Mouse (Mus musculus) embryo, embryonic 11.5 days (tissue): ENCODE measurements around the gene Atp7a.
"Not testable (repeated sequence)": the region's sequence is repeated elsewhere in the genome, so short reads cannot be mapped to it uniquely, and the experiment has no call there.

Source experiments
- DNase-seq: peaks from one replicate; pipeline ENCODE4 v3.0.0-alpha.2; 2012; ENCODE audit warnings: low read depth, low spot score

Atp7a gene

DNA sequence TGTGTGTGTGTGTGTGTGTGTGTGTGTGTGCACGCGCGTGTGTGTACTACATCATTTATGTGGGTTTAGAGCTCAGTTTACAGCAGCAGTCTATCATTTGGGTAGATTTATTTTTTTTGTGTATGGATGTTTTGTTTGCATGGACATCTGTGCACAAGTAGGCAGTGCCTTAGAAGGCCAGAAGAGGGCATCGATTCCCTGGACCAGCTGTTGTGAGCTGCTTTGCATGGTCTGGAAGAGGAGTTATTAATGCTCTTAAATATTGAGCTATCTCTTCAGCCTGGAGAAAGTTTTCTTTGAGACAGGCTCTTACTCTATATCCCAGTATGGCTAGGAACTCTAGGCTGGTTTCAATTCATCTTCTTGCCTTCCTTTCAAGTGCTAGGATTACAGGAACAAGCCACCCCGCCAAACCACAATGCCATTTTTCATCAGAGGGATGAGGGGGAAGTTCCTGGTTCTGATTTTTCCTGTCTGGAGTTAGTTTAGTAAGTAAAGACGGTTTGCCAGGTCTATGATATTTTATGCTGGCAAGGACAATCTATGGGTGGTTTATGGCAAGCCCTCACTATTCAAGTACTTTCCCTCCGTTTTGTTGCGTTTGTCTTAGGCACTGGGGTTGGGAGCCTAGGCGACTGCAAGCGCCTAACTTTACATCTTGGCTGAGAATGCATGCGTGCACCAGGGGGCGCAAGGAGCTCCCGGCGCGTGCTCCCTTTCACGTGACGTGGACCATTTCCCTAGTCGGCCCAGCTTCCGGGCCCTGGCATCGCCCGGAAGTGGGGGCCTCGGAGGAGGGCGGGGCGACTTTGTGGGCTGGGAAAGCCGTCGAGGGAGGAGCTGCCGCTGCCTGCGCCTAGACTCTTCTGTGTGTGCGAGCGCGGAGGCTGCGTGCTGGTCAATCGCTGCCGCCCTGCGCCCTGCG is at the start of gene Atp7a:
TSS of gene Atp7a (plus strand) at position 859 of the 925 bp plus-strand sequence.
- DNase-seq: peak; percentile 87

DNA sequence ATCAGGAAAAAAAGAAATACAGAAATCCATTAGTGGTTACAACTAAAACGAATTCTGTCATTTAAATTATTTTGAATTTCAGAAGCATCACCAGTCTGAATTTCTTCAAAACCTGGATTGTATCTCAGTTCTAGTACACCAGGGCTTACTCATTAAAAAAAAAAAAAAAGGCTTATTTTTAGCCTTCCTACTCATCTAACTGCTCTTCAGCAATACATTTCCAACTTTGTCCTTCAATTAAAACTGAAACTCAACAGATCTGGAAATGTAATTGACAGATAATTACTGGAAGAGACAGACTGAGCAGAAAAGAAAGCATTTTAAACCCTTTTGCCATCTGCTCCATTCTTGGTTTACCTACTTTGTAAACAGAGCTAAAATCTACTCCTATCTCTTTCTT is 25.5 kb upstream of the Atp7a start:
- no peak for DNase-seq

DNA sequence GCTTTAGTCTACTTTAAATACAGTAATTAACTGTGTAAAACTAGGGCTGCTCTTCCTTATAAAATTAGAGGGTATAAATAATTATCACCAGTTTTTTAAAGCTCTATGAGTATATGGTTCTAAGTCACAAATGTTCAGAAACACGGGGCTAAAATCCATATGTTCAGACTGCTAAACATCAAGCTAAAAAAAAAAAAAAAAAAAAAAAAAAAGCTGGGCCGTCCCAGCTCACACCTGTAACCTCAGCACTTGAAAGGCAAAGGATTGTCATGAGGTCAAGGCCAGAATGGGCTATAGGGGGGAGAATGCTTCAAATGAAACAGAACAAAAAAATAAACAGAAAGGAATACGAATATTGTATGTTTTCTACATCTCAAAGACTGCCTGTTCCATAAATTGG is 16.3 kb upstream of the Atp7a start:
- no peak for DNase-seq

DNA sequence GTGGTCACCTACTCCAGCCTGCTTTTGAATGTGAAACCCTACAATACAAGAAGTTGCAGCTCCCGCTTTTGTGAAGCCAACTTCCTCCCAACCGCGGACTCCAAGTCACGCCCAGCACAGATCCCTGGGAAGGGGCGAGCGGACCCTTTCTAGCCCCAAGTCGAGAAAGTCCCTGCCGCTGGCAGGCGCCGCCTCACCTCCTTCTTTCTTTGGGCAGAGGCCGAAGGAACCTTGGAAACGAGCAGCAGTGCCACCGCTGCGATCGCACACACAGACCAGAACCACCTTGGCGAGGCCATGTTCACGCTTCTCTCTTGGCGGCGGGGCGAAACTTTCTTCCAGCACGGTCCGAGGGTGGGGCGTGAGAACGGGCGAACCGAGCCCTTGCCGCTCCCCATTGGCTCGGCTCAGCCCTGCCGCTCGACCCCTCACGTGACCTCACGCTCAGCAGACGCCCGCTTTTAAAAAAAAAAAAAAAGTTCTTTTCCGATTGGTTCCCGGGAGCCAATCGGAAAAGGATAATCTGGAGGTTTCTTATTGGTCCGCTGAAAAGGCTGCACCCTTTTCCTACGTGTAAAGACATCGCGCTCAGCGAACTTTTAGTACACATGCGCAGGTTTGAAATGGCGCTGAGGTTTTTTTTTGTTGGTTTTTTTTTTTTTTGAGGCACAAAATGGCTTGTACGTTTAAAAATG is 15.5 kb upstream of the Atp7a start, which contains the start of gene Magt1:
TSS of gene Magt1 (minus strand) at position 442 of the 695 bp plus-strand sequence.
- DNase-seq: peak; percentile 77

DNA sequence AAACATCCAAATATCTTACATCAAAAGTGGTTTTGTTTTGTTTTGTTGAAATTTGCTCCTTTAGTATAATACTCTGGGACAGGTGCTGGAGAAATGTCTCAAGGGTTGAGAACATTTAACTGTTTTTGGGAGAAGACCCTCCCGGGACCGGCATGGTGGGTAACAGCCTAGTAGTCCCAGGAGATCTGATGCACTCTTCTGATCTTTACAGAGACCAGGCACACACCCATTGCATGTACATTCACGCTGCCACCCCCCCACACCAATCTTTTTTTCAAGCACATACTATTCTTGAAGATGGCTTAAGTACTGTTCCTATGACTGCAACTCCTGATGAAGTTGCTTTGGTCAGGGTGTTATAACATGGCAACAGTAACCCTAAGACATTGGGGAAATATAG is 14.5 kb upstream of the Atp7a start:
- DNase-seq: no peak

DNA sequence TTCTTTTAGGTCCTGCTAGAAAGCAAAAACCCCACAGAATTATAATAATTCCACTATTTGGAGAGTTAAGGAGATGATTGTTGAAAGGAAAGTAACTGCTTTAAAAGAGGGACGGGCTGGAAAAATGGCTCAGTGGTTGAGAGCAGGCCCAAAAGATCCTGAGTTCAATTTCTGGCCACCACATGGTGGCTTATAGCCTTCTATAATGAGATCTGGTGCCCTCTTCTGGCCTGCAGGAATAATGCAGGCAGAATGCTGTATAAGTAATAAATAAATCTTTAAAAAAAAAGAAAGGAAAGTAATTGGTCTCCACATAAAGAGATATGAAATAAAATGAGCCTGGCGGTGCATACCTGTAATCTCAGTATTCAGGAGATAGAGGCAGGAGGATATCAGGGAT is 13.9 kb upstream of the Atp7a start:
- DNase-seq: peak; percentile 20

DNA sequence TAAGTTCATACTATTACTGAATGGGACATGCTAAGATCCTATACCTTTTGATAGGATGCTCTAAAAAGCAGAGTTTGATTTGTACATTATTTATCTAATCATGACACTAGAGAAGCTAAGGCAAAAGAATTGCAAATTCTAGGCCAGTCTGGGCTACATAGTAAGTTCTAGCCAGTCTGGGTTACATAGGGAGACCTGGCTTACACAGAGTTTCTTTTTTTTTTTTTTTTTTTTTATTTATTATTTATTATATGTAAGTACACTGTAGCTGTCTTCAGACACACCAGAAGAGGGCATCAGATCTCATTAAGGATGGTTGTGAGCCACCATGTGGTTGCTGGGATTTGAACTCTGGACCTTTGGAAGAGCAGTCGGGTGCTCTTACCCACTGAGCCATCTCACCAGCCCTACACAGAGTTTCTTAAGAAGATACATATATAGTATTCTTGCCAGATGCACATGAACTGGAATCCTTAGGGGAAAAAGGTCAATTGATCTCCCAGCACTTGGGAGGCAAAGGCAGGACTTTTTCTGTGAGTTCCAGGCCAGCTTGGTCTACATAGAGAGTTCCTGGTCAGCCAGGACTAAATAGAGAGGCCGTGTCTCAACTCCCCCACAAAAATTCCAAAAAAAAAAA is 12.2 kb upstream of the Atp7a start:
- not testable (repeated sequence) for DNase-seq

DNA sequence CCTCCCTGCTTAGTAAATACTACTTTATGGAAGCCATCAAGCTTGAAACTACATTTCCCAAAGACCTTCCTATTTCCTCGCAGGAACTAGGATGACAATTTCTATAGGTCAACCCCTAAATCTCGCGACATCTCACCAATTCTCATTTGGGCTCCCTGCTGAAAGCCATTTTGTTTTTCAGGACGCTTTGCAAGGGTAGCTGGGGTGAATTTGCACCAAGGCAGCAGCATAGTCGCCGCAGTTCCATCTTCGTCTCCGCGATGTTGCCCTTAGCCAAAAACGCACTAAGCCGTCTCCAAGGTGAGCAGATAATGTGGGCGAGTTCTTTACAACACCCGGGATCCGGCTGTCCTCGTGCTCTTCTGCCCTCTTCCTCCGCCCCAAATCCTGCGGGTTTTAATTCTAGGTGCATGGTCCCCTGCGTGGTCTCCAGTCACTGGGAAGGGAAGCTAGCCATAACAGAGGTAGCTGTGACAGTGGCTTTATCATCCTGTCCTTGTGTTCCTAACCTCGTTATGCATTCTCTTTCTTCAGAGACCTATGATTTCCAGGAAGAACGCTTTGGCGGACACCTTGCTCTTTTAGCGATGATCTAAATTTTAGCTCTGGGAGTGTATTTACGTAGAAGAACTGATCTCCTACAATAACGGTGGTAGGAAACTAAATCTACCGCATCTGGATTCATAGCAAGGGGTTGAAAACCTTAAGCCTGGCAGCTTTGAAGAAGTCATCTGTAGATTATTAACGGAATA is 11.3 kb upstream of the Atp7a start, which contains the start of gene Cox7b:
TSS of gene Cox7b (plus strand) at position 130 of the 752 bp plus-strand sequence.
- DNase-seq: peak; percentile 78

DNA sequence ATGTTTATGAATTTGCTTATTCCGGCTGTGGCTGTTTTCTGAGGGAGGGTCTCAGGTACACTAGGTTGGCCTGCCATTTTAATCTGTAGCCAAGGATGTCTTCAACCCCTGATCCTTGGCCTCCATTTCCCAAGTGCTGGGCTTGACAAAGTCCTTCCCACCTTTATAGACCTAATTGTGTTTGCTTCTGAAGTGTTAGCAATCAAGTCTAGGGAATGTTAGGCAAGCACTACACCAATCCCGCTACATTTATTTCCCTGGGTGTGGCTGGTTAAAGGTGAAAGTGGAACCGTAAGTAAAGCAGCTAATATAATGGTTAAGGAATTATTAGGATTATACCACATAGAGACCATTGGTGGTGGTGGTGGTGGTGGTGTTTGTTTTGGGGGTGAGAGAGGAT is 10.0 kb upstream of the Atp7a start:
- DNase-seq: no peak

DNA sequence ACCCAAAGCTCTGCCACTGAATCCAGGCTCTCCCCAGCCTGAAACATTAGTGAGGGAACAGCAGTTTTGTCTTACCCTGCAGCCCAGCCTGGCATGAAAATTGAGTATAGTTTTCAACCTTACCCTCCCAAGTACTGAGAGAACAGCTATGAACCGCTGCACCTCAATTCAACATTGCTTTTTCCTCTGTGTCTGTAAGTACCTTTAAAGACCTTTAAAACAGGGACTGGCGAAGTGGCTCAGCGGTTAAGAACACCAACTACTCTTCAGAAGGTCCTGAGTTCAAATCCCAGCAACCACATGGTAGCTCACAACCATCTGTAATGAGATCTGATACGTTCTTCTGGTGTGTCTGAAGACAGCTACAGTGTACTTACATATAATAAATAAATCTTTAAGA is 9.6 kb upstream of the Atp7a start:
- no peak for DNase-seq

DNA sequence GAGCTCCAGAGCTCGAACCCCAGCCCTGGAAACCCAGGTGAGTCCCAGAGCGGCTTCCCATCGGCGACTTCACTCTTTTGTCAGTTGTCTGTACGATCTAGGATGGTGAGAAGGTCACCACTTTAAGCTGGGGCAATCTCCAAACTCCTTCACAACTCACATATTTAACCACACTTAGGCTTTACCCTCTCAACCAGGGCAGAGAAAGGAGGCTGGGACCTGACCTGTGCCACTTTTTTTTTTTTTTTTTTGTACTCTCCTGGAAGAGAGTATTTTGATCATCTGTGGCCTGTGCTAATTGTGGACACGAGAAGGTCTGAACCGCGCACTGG is 233 bp downstream of the Atp7a start:
- DNase-seq: no peak

DNA sequence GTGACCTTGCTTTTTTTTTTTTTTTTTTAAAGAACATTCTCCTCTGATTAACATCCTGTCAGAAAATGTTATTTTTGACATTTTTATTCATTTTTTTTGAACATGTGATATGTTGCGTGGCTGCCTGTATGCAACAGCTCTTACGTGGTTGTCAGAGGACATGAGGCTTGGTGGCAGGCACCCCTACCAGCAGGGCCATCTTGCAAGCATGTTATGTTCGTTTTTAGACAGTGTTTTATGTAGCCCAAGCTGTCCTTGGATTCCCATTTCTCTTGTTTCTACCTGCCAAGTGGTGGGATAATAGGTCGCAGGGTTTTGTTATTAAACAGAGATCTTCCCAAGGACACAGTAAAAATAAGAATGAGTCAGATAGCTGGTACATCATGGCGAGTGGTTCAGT is 3.1 kb downstream of the Atp7a start:
- no peak for DNase-seq

DNA sequence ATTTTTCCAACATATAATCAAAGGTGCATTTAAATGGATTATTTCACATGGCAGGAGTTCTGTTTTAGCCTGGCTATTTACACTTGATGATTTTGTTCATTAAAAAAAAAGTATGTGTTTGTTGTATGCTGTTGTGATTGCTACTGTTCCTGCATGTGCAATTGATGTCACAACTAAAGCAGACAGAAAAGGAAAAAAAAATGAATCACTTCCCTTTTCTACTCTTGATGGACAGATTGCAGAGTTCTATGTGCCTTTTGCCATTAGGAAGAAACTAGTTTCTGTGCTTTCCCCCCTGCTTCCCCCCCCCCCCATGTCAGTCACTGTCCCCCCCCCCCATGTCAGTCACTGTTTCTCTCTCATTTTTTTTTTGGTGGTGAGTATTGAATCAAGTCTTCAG is 4.0 kb downstream of the Atp7a start:
- no peak for DNase-seq

DNA sequence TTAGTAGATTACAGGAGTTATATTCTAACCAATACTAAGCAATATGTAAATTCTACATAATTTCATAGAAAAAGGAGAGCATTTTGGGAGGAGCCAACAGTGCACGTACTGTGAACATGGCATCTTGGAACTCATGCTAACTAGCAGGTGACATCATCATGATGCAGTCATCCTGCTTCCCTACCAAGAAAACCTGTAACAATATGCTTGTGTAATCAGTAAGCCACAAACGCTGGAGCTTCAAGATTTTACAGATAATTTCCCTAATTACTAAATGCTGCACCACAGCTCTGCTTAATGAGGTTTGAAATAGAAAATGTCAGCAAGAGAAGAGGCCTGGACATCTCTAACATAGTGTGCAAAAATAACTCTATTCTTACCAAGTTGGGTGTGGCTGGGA is 8.7 kb downstream of the Atp7a start:
- DNase-seq: no peak

DNA sequence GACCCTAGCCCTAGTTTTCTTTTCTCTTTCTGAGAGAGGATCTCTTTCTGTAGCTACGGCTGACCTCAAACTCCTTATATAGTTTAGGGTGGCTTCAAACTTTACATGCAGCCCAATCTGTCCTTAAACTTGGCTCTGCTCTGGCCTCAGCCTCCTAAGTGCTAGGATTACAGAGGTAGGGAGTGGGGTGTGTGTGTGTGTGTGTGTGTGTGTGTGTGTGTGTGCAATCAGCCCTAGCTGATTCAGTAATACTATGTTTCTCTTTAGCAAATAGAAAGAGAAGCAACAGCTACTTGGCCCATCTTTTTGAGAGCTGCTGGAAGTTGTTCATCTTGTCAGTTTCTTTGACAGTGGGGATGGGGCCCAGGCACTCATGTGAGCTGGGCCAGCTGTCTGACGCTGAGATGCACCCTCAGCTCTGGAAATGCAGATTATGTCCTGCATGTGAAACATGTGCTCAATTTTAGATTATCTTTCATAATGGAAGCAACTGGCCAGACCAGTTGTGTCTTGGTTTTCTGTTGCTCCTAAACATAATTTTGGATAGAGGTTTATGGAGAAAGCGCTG is 10.2 kb downstream of the Atp7a start:
- no peak for DNase-seq

DNA sequence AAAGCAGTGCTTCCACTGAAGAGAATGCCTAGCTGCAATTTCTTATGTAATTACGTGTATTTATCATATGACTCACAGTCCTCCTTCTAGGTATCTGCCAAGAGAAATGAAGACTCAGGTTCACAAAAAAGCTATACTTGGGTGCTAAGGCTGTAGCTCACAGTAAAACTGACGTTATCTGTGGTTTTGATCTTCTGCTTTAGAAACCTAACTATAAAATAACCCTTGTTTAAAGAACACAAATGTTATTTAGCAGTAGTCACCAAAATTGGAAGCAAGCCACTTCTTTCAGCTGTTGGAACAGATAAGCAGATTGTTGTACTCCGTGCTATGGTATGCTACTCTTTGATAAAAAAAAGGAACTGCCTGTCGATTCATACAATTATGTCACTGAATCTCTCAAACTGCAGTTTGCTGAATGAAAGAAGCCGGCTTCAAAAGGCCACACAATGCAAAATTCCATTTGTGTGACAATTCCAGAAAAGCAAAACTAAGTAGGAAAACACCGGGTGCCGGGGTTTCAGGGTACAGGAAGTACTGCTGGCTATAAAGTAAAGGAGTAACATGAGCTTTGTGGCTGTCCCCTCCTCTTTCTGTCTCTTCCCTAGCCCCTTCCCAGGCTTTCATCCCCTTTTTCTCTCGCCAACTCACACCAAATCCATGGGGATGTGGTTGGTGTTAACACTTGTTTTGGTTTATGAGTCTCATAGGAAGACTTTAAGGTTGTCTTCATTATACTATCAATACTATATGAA is 17.0 kb downstream of the Atp7a start:
- no peak for DNase-seq

DNA sequence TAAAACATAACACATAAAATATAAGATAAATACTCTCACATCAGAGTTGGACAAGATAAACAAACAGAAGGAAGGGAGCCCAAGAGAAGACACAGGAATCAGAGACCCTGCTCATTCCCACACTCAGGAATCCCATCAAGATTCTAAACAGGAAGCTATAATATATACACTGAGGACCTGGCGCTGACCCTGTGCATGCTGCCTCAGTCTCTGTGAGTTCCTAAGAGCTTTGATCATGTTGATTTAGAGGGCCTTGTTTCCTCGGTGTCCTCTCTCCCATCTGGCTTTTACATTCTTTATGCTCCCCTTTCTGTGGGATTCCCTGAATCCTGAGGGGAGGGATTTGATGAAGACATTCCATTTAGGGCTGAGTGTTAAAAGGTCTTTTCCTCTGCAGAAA is 18.4 kb downstream of the Atp7a start:
- DNase-seq: peak; percentile 26

DNA sequence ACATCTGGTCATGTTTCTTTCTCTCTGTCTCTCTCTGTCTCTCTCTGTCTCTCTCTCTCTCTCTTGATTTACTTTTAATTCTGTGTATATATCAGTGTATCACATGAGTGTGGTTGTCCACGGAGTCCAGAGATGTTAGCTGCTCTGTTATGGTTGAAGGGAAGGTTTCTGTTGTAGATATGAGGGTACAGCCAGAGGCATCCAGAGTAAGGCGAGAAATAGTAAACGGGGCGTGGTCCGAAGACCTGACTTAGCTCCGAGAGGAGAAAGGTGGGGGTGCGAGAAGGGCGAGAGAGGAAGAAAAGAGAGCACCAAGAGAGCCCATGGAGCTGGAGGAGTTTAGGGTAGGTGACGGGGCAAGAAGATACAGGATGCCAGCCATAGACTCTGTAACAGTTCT is 18.9 kb downstream of the Atp7a start:
- DNase-seq: no peak

DNA sequence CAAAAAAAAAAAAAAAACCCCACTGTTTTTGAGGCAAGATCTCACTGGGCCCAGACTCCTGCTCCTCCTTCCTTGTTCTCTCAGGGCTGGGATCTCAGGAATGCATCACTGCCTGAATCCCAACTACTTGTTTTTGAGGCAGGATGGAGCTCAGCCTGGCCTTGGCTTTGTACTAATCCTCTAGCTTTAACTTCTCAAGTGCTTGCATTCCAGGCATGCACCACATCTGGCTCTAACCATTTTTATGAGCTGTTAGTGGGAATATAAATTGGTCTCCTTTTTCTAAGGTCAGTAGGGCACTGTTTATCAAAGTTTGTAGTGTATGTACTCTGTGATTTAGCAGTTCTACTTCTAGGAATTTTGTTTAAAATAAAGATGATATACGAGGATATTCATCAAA is 21.1 kb downstream of the Atp7a start:
- DNase-seq: no peak

DNA sequence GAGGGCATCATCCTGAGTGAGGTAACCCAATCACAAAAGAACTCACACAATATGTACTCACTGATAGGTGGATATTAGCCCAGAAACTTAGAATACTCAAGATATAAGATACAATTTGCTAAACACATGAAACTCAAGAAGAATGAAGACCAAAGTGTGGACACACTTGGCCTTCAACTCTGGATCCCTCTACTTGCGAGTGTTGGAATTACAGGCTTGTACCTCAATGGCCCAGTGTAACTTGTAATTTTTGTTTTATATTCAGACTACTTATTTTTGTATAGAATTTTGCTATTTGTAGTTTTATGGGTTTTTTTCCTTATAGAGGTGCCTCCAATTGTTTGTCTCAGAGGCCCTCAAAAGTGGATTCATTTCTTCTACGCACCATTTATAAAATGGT is 50.8 kb downstream of the Atp7a start:
- DNase-seq: not testable (repeated sequence)
